Mouse (Mus musculus): ENCODE results near the gene Gm17584.
"Not testable (repeated sequence)": the region's sequence is repeated elsewhere in the genome, so short reads cannot be mapped to it uniquely, and the experiment has no call there.

Gene Gm17584

GRCm38 (mm10) chrX:124500263-124500662 is at the start of gene Gm17584:
TSS of gene Gm17584 (plus strand) at chrX:124500563.
- DNase-seq = not testable (repeated sequence)

Data from right cerebral cortex, postnatal 14 days (tissue).